Mouse (Mus musculus): ENCODE data around the gene Abhd12.

- TF ChIP-seq EP300 (optimal IDR thresholded peaks at IDR 0.05) = no peak
- TF ChIP-seq CTCF (IDR thresholded peaks at IDR 0.05; ENCODE audit: low read depth) = no peak
Observed at GRCm38 (mm10) chr2:150921697-150922096, 17.2 kb upstream of the Abhd12 start.

Data from stomach, postnatal 0 days (tissue).